Mouse (Mus musculus): ENCODE data around the gene Gm10662. TPM values are rescaled to one million over a fixed set of nuclear protein-coding genes. Genes with fewer than 3 reads are reported as not detected.

Gene Gm10662
- polyA plus RNA-seq (2021; fragmentation: Nextera tagmentation), result not detected in 2 replicates
- long read RNA-seq, experiment 1, result 0 reads
- long read RNA-seq, experiment 2, result 0 reads

GRCm38 (mm10) chr7:23144380-23144779 is at the start of gene Gm10662:
Gm10662 (minus strand) TSS chr7:23144480.

Other genes with a start within 250 kb of the Gm10662 start
- not detected in 2 replicates for gene Gm4214, start 159.8 kb downstream of the Gm10662 start, polyA plus RNA-seq (2021; fragmentation: Nextera tagmentation)
- gene Gm4216, start 124.6 kb downstream of the Gm10662 start, polyA plus RNA-seq (2021; fragmentation: Nextera tagmentation), result not detected in 2 replicates
- gene Vmn1r163, start 88.9 kb downstream of the Gm10662 start, polyA plus RNA-seq (2021; fragmentation: Nextera tagmentation), result not detected in 2 replicates
- gene Gm8720, start 77.0 kb downstream of the Gm10662 start, polyA plus RNA-seq (2021; fragmentation: Nextera tagmentation), result not detected in 2 replicates
- gene Vmn1r165, start 72.9 kb upstream of the Gm10662 start, polyA plus RNA-seq (2021; fragmentation: Nextera tagmentation), result not detected in 2 replicates
- gene Vmn1r166, start 107.2 kb upstream of the Gm10662 start, polyA plus RNA-seq (2021; fragmentation: Nextera tagmentation), result not detected in 2 replicates
- not detected in 2 replicates for gene Gm6902, start 134.4 kb upstream of the Gm10662 start, polyA plus RNA-seq (2021; fragmentation: Nextera tagmentation)
- gene Nlrp4e, start 156.7 kb upstream of the Gm10662 start, polyA plus RNA-seq (2021; fragmentation: Nextera tagmentation), result not detected in 2 replicates
- gene Nlrp5, start 241.4 kb upstream of the Gm10662 start, polyA plus RNA-seq (2021; fragmentation: Nextera tagmentation), result not detected in 2 replicates